Mouse (Mus musculus): Measurements from ENCODE around the gene Ncl.
"Not testable (repeated sequence)": the region's sequence is repeated elsewhere in the genome, so short reads cannot be mapped to it uniquely, and the experiment has no call there.

Ncl gene

DNA sequence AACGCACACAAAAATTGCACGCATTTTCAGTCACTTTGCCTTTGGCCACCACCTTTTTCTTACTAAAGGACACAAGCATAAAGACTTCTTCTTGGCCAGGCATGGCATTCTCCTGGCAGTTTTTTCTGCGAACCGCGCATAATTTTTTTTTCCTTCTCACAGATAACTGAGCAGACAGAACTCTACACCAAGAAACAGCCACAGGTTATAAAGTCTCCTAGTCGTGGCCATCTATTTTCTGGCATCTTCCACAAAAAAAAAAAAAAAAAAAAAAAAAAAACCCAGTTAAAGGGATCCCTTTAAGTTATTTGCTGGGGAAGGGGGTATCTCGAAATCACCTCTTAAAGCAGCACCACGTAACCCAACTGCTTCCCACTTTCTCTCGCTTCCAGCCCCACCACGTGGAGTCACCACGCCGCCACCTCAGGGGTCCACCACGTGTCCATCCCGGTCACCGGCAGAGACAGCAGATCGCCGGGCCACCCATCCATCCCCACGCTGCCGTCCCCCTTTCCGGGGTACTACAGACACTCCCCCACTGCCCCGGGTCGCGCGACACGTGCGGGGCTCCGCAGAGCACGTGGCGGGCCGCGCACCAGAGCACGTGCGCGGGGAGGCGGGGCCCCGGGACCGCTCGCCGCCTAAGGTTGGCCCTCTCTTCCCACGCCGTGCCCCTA, 833 bp downstream of the Ncl start:
- no peak for DNase-seq

DNA sequence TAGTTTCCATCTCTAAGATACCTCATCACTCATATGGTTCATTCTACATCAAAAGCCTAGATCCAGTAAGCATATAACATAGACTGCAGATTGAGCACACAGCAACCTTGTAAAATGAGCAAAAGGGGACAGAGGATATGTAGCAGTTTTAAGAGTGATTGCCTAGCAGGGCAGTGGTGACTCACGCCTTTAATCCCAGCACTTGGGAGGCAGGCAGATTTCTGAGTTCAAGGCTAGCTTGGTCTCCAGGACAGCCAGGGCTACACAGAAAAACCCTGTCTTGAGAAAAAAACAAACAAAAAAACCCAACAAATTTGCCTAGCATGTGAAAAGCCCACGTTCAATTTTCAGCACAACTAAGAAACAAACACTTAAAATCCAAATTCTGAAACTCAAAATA, 5.0 kb downstream of the Ncl start:
- DNase-seq: no peak

DNA sequence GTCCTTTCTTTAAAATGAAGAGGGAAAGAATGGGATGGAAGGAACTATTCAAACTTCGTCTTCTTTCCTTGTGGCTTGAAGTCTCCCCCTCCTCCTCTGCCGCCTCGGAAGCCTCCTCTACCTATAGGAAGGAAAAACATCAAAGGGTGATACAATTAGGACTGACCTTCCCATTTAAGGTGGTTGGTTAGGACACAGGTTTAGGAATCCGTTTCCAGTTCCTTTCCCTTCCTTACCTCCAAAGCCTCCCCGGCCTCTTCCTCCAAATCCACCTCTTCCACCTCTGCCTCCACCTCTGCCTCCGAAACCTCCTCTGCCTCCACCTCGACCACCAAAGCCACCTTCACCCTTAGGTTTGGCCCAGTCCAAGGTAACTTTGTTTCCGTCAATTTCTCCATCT, 8.6 kb downstream of the Ncl start:
- DNase-seq: no peak

DNA sequence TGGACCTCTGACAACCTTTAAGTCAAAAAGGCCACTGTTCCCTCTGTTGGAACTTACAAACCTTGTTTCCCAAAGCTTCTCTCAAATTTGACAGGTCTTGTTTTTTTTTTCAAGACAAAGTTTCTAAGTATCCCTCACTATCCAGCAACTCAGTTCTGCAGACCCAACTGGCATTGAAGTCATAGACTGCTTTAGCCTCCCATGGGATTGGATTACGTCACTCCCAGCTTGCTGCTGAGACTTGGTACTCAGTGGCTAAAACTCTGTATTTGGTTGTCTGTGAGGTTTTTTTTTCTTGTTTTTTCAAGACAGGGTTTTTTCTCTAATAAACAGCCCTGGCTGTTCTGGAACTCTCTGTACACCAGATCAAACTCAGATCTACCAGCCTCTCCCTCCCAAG, 9.5 kb downstream of the Ncl start:
- no peak for DNase-seq

DNA sequence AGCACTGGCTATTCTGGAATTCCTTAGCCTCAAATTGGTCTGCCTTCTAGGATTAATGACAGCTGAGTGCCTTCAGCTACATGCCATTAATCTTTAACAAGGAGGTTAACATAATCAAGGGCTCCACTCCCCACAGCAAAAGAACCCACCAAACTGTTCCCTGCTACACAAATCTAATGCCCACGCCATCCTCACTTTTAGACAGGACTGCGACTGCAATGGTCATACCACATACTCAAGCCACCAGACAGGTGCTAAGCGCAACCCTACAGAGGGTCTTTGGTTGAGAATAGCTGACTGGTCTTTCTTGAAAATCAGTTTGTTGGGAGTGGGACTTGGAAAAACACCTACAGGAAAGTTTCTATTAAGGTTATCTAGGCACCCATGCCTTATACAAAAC, 10.0 kb downstream of the Ncl start:
- no peak for DNase-seq

- DNase-seq: no peak
Measured at GRCm38 (mm10) chr1:86348801-86349200, 10.4 kb downstream of the Ncl start.

- DNase-seq: no peak
Measured at GRCm38 (mm10) chr1:86348083-86348482, 11.1 kb downstream of the Ncl start.

- DNase-seq: no peak
Measured at GRCm38 (mm10) chr1:86347716-86348045, 11.5 kb downstream of the Ncl start.

DNA sequence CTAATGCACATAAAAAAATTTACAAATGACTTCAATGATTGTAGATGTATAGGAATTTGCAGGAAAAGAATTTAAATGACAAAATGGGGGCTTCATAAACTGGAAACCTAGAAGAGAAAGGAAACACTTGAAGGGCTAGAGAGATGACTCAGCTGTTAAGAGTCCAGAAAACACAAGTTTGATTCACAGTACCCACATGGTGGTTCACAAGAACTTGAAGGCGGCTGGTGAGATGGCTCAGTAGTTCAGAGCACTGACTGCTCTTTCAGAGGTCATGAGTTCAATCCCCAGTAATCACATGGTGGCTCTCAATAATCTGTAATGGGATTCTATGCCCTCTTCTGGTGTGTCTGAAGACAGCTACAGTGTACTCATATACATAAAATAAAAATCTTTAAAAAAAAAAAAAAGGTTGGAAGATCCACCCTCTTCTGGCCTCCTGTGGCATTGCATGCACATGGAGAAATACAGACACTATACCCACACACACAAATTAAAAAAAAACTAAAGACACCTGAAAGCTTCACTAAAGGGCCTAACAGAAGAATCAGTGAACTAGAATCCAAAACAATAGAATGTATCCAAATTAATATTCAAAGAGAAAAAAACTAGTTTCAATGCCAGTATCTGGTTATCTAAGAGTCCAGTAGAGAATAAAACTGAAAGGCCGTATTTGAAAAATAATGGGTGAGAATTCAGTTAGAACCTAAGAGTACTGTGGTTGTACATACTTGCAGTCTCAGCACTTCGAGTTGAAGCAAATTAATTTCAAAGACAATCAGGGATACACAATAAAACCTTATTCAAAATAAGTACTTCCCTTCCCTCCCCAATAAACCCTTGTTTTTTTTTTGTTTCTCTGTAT, 12.1 kb downstream of the Ncl start:
- no peak for DNase-seq

GRCm38 (mm10) chr1:86345956-86346355, 13.2 kb downstream of the Ncl start:
- DNase-seq: no peak

DNA sequence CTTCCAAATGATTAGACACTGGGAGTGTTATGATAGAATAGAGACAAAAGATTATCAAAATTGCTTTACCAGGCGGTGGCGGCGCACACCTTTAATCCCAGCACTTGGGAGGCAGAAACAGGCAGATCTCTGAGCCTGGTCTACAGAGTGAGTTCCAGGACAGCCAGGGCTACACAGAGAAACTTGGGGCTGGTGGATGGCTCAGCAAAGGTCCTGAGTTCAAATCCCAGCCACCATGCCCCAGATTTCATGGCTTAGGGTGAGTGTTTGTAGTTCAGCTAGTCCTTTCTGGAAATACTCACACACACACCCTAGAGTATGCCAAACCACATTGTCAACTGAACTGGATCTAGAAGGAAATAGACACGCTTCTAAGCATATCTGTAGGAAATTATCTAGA, 14.1 kb downstream of the Ncl start:
- no peak for DNase-seq

DNA sequence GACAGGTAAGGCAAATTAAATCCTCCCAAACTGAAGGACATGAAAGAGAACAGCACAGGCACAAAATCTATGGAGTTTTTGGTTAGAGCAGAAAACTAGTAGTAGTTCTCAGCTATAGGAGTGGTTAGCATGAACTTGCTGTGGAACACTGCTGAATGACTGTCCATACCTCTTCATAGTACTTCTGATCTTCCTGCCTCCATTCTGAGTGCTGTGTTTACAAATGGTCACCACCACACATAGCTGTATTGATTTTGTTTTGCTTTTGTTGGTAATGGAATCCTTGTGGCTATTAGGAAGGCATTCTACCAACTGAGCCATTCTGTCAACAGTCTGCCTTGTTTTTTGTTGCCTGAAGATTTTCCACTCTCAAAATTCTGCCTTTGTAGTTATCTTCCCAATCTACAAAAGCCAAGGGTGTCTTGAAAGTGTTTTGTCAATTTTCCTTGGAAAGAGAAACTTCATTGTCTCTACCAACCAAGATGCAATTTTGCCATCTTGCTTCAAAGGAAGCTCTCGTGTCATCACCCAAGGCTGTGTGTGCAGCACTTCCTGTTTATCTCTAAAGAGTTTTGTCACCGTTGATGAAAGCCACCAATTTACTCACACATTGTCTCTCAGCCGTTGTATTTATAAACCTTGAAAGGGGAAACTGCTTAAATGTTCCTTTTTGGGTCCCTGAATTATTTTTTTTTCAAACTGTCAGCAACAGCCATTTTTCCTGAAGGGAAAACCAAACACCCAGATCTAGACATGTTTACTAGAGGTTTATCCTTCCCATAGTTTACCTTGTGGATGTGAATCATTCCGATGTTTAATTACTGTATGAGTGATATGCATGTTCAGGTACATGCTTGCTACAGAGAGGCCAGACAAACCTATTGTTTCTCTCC, 15.0 kb downstream of the Ncl start:
- no peak for DNase-seq

GRCm38 (mm10) chr1:86343087-86343645, 16.0 kb downstream of the Ncl start:
- no peak for DNase-seq

GRCm38 (mm10) chr1:86342371-86342770, 16.8 kb downstream of the Ncl start:
- DNase-seq: no peak

- not testable (repeated sequence) for DNase-seq
Measured at GRCm38 (mm10) chr1:86341096-86341495, 18.1 kb downstream of the Ncl start.

GRCm38 (mm10) chr1:86339156-86339812, 19.9 kb downstream of the Ncl start:
- peak; percentile 83 to 90 for DNase-seq

- DNase-seq: no peak
Measured at GRCm38 (mm10) chr1:86336330-86336729, 22.9 kb downstream of the Ncl start.

- no peak for DNase-seq
Measured at GRCm38 (mm10) chr1:86320822-86321413, 38.3 kb downstream of the Ncl start.

GRCm38 (mm10) chr1:86313772-86314125, 45.5 kb downstream of the Ncl start:
- peak; percentile 44 to 87 for DNase-seq

- peak in 1 of 2 experiments; percentile 34 for DNase-seq
Measured at GRCm38 (mm10) chr1:86313096-86313771, 46.0 kb downstream of the Ncl start.

DNA sequence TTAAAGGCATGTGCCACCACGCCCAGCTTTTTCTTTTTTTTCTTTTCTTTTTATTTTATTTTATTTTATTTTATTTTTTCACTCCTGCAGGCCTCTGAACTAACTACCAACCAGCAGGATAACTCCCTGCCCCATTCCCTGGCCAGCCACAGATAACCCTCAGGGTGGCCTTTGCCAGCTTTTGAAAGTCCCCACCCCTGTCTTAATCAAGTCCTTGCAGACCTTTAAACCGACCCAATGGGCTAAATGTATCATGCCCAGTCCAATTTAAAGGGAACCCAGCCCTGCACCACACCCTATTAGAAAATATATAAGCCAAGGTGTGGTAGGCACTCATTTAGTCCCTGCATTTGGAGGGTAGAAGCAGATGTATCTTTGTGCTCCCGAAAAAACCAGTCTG, 46.9 kb downstream of the Ncl start:
- DNase-seq: no peak

Measured in kidney, postnatal 36 days (tissue).